Mouse (Mus musculus) stomach, postnatal 0 days (tissue): Measurements from ENCODE around the gene Rasgef1b.

ENCODE experiments used
- CTCF ChIP-seq: IDR thresholded peaks from 2 replicates; pipeline ENCODE4 v1.5.1; 2016; ENCODE audit warnings: antibody characterized with exemption, low read depth, mild to moderate bottlenecking, moderate library complexity
- EP300 ChIP-seq: optimal IDR thresholded peaks from 2 replicates; pipeline ENCODE3; 2016; ENCODE audit warnings: antibody characterized with exemption

- TF ChIP-seq CTCF = no peak
- no peak for TF ChIP-seq EP300
These were observed 46.5 kb upstream of the Rasgef1b start for GRCm38 (mm10) chr5:99775342-99775741.
